Comparison of ENCODE assay signal across 15 mouse cellular contexts in the genomic region with DNA sequence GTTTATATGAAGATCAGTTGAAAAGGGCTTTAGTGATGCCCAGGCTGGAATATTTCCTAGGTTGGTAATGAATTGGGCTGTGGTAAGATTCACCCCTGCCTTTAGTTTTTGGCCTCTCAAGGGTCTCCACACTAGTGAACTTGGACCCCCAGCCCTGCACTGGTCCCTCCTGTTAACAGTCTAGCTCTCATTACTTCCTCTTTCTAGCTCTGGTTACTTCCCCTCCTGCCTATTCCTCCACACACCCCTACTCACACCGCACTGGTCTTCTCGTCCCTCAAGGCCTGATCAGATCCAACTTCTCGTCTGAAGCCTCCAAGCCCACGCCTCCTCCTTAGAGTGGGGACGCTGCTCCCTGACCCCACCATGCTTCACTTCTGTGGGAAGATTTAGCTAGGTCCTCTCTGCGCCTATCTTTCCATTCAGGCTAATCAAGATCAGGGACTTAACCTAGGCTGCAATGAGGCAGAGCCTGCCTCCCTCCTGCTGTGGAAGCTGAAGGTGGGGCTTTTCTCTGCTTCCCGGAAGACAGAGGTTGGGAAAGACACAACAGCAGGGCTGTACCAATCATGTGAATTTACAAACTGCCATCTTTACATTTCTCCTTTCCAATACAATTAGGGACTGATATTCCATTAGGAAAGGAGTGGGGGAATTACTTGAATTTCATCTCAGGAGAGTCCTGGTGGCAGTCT. TPM values are rescaled to one million over a fixed set of nuclear protein-coding genes. Genes with fewer than 3 reads are reported as not detected.
DNase-seq lines count a peak whose midpoint lies in the region; ATAC-seq and TF ChIP-seq lines count a peak whose summit lies in the region.
"Had no signal": no experiment of that assay in that cellular context is flagged by ENCODE, and none has a peak within 500 bp of the region (broad histone marks: within the 10 kb centered on the region; RNA-seq: fewer than 3 reads in every experiment).

No protein-coding gene starts in this region.

- 49% methylated on average over 7 of the region's 7 CpGs for WGBS in kidney, embryonic 16.5 days
- 25% methylated on average over 7 of the region's 7 CpGs for WGBS in spleen, adult 2 months

- no peak for DNase-seq in kidney, adult 18-20 months
- peak; percentile 42 for DNase-seq in c-Kit-positive CD71-negative TER-119-negative erythroid progenitor cells, embryonic 14.5 days (ENCODE audit: low read depth)
- DNase-seq in lung, postnatal 36 days: peak; percentile 32
- peak; percentile 10 to 18 for DNase-seq in spleen, adult 2 months (ENCODE audit: low read depth in 1 of 2, low spot score in 2 of 2)
- no peak for DNase-seq in adrenal gland, adult (ENCODE audit: inconsistent age in 2 of 2, low spot score in 1 of 2)
- no peak for DNase-seq in heart, postnatal 10 days
- no peak for DNase-seq in ovary, adult 18-20 months (ENCODE audit: low spot score)
- DNase-seq: adrenal gland, postnatal 36 days; cerebellum, adult 2 months; kidney, postnatal 36 days had no signal

- 0 out of 2 replicates have a peak, but pooled peaks have one; percentile 31 for ATAC-seq in kidney, embryonic 16.5 days (ENCODE audit: low FRiP score, low TSS enrichment)
- ATAC-seq: Patski had no signal

- H3K4me2 ChIP-seq in kidney, embryonic 16.5 days (replicated peaks; ENCODE audit: low read depth, low read length): no peak overlapping the region
- H3K4me2 ChIP-seq: limb, embryonic 12.5 days; midbrain, embryonic 11.5 days had no signal

- no peak for TF ChIP-seq POLR2A in spleen, adult 2 months (IDR thresholded peaks at IDR 0.05; ENCODE audit: low read depth, low read length)

- H3K9me3 ChIP-seq in kidney, embryonic 16.5 days (ENCODE audit: low read length): no peaks in the 10 kb centered on the region
- H3K9me3 ChIP-seq: embryonic facial prominence, embryonic 10.5 days; limb, embryonic 12.5 days had no signal

- no peak overlapping the region for H3K4me3 ChIP-seq in kidney, embryonic 16.5 days (ENCODE audit: low read length)
- H3K4me3 ChIP-seq in spleen, adult 2 months (ENCODE audit: extremely low read depth, insufficient read depth, insufficient read length): peak overlapping the region; percentile 1; the same call in 1 of the 2 replicates
- H3K4me3 ChIP-seq: embryonic facial prominence, embryonic 10.5 days; limb, embryonic 12.5 days had no signal

- intact Hi-C loops in heart, postnatal 10 days (cut with DNase I): no loop called here

- H3K27me3 ChIP-seq in kidney, embryonic 16.5 days (ENCODE audit: insufficient read depth, low read length): no peaks in the 10 kb centered on the region
- no peaks in the 10 kb centered on the region for H3K27me3 ChIP-seq in spleen, adult 2 months (ENCODE audit: control insufficient read depth, insufficient read depth, low read length)
- H3K27me3 ChIP-seq: limb, embryonic 12.5 days; Patski had no signal

- H3K27ac ChIP-seq in kidney, embryonic 16.5 days (ENCODE audit: low read length): no peak overlapping the region
- no peak overlapping the region for H3K27ac ChIP-seq in spleen, adult 2 months (ENCODE audit: insufficient read depth, low read length)
- H3K27ac ChIP-seq: embryonic facial prominence, embryonic 10.5 days; limb, embryonic 12.5 days had no signal

- no peak for TF ChIP-seq CTCF in spleen, adult 2 months (IDR thresholded peaks at IDR 0.05; ENCODE audit: extremely low read depth, insufficient read depth, insufficient read length, insufficient replicate concordance)

- no peak overlapping the region for H3K9ac ChIP-seq in kidney, embryonic 16.5 days (replicated peaks; ENCODE audit: low read length)
- H3K9ac ChIP-seq: limb, embryonic 12.5 days had no signal

- no peaks in the 10 kb centered on the region for H3K36me3 ChIP-seq in kidney, embryonic 16.5 days (ENCODE audit: insufficient read depth, low read length)
- no peaks in the 10 kb centered on the region for H3K36me3 ChIP-seq in spleen, adult 2 months (ENCODE audit: control insufficient read depth, insufficient read depth, low read length)
- H3K36me3 ChIP-seq: embryonic facial prominence, embryonic 10.5 days; limb, embryonic 12.5 days had no signal

- H3K4me1 ChIP-seq in kidney, embryonic 16.5 days (ENCODE audit: insufficient read depth, low read length): no peaks in the 10 kb centered on the region
- no peaks in the 10 kb centered on the region; the same call in 1 of the 2 replicates for H3K4me1 ChIP-seq in spleen, adult 2 months (ENCODE audit: control insufficient read depth, insufficient read depth, insufficient read length)
- H3K4me1 ChIP-seq: limb, embryonic 12.5 days had no signal

RNA-seq across cellular contexts. Expression of a gene that starts 35.8 kb away (rescaled TPM):
- 29.2 and 34.9 TPM in 2 replicates for polyA plus RNA-seq in kidney, embryonic 16.5 days (2015; fragmentation: Nextera tagmentation; extraction: Ambion mirVana)
- polyA plus RNA-seq in spleen, adult 2 months (2012; rRNA removed): 3.5 and 5.8 TPM in 2 replicates
- 10 to 100 TPM; 15.7 to 20.2 TPM for total RNA-seq in heart, postnatal 10 days (2021)

Comparison
In these comparisons a context has a peak if more than half of its experiments do, and no peak if none do; other contexts are left out.
1. DNase-seq: peak in c-Kit-positive CD71-negative TER-119-negative erythroid progenitor cells, embryonic 14.5 days (single experiment), lung, postnatal 36 days (single experiment) and spleen, adult 2 months (2 of 2); none in kidney, adult 18-20 months (single experiment), adrenal gland, adult (0 of 2), heart, postnatal 10 days (0 of 2) and ovary, adult 18-20 months (single experiment).